Mouse (Mus musculus): Measurements from ENCODE around the gene BC051142. TPM values are rescaled to one million over a fixed set of nuclear protein-coding genes. Genes with fewer than 3 reads are reported as not detected.
A peak's percentile ranks its signal among the peaks of the same experiment; 100 is the strongest.

BC051142 gene
- polyA plus RNA-seq (2012), result not detected in 2 replicates

DNA sequence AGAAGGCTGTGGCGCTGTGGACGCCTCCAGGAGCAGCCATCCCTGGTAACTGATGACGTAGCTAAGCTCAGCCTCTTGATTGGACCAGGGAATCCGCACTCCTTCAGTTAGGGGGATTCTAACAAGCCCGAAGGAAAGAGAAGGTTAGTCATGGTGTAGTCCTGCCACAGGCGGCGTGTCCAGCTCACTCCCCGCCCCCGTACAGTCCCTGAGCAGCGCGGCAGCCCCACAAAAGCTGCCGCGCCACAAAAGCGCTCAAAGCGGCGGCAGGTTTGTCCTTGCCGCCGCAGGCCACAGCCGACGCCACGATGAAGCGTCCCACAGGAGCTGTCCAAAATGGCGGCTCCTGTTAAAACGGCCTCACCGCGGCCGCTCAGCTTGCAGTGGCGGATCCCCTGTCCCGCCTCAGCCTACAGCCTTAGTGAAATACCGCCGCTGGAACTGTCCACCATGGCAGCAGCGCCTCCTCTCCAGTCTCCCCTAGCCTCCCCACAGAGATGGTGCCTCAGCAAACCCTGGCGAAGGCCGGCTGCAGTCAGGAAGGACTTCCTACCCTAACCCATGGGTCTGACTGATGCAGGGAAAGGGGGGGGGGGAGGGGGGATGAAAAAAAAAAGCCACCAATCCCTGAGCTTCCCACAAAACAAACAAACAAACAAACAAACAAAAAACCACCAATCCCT, at the start of gene BC051142:
BC051142 (plus strand) TSS at position 110 of the 683 bp plus-strand sequence.
- peaks cover 24% of the 10 kb centered on the region for H3K27me3 ChIP-seq (ENCODE audit: control insufficient read depth)
- no peak for TF ChIP-seq GATA1 (IDR thresholded peaks at IDR 0.05; ENCODE audit: low read length)
- no peak for TF ChIP-seq TAL1 (IDR thresholded peaks at IDR 0.05; ENCODE audit: low read length)
- H3K4me3 ChIP-seq (replicated peaks), result peak within 1 kb of the TSS; percentile 51
- no peaks in the 10 kb centered on the region for H3K9me3 ChIP-seq (ENCODE audit: control insufficient read depth, low read length)
- peaks cover 8% of the 10 kb centered on the region for H3K4me1 ChIP-seq (ENCODE audit: control insufficient read depth)
- H3K36me3 ChIP-seq (ENCODE audit: control insufficient read depth), result no peaks in the 10 kb centered on the region

DNA sequence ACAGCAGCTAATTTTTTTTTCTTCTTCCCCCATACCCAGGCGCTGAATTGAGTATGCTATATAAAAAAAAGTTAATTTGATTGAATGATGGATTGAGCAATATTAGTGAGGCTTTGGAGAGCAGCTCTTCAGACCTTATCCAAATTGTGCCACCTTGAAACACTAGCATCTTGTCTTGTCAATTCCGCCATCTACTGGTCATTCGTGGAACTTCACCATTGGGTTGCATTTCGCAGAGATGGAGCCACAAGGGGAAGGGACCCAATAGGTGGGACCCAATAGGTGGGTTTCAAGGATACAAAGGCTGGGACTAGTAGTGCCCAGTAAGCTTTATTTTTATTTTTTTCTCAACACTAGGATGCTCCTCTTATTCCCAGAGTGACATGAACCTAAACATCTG, 49.2 kb upstream of the BC051142 start:
- Histone ChIP-seq H3K9me3 (ENCODE audit: control insufficient read depth, low read length) (no peaks in the 10 kb centered on the region), H3K4me3 (replicated peaks) (no peak overlapping the region), H3K36me3 (ENCODE audit: control insufficient read depth) (no peaks in the 10 kb centered on the region), H3K4me1 (ENCODE audit: control insufficient read depth) (no peaks in the 10 kb centered on the region), H3K27me3 (ENCODE audit: control insufficient read depth) (no peaks in the 10 kb centered on the region)
- TF ChIP-seq GATA1 (IDR thresholded peaks at IDR 0.05; ENCODE audit: low read length) (no peak), TAL1 (IDR thresholded peaks at IDR 0.05; ENCODE audit: low read length) (no peak)

DNA sequence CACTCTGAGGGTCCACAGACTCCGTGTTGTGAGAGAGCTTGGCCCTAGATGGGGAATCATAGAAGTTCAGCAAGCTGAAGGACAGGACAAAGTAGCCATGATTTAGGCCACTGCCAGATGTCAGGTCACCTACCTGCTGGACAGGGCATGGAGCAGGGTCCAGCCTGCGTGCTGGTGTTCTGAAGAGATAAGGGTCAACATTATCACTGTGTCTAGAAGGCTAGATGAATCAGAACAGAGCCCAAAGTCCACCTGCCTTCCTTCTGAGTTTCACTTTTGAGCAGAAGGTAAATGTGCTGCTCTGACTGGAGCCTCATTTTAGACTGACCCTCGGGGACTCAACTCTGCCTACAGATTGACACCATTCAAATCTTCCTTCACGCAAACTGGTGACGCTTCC, 44.1 kb upstream of the BC051142 start, which contains the start of gene Btnl2:
Btnl2 (plus strand) TSS at position 284 of the 400 bp plus-strand sequence.
- no peaks in the 10 kb centered on the region for H3K36me3 ChIP-seq (ENCODE audit: control insufficient read depth)
- H3K27me3 ChIP-seq (ENCODE audit: control insufficient read depth), result no peaks in the 10 kb centered on the region
- H3K4me3 ChIP-seq (replicated peaks), result no peak within 1 kb of the TSS
- no peaks in the 10 kb centered on the region for H3K4me1 ChIP-seq (ENCODE audit: control insufficient read depth)
- H3K9me3 ChIP-seq (ENCODE audit: control insufficient read depth, low read length), result no peaks in the 10 kb centered on the region
- TF ChIP-seq TAL1 (IDR thresholded peaks at IDR 0.05; ENCODE audit: low read length), result no peak
- TF ChIP-seq GATA1 (IDR thresholded peaks at IDR 0.05; ENCODE audit: low read length), result no peak

DNA sequence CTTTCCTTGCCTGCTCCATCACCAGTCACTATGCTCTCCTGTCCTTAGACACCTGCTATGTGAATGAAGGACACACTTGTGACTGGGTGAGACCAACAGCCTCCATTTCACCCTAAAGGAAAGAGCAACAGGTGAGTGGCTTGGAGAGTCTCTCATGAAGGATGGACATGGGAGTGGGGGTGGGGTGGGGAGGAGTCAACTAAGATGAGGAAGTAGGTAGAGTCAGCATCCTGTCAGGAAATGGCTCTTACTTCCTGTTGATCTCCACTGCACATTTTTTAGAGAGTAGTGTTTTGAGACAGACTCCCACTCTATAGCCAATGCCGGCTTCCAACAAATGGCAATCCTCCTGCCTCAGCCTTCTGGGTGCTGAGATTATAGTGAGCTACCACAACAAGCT, 43.7 kb upstream of the BC051142 start:
- no peaks in the 10 kb centered on the region for H3K4me1 ChIP-seq (ENCODE audit: control insufficient read depth)
- no peak overlapping the region for H3K4me3 ChIP-seq (replicated peaks)
- no peaks in the 10 kb centered on the region for H3K36me3 ChIP-seq (ENCODE audit: control insufficient read depth)
- H3K9me3 ChIP-seq (ENCODE audit: control insufficient read depth, low read length), result no peaks in the 10 kb centered on the region
- H3K27me3 ChIP-seq (ENCODE audit: control insufficient read depth), result no peaks in the 10 kb centered on the region
- no peak for TF ChIP-seq GATA1 (IDR thresholded peaks at IDR 0.05; ENCODE audit: low read length)
- TF ChIP-seq TAL1 (IDR thresholded peaks at IDR 0.05; ENCODE audit: low read length), result no peak

DNA sequence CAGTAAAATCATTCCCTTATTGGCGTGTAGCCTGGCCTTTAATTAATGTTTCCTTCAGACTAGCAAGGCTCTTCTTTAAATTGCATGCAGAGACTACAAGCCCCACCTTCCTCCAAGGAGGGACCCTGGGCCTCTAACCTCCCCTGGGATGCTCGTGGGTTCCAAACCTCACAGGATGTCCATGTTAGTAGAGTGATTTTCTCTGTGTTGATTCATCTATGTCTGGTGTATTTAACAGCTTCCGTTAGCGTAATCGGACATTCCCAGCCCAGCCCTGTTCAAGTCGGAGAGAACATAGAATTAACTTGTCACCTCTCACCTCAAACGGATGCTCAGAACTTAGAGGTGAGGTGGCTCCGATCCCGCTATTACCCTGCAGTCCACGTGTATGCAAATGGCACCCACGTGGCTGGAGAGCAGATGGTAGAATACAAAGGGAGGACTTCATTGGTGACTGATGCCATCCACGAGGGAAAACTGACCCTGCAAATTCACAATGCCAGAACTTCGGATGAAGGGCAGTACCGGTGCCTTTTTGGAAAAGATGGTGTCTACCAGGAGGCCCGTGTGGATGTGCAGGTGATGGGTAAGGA, 35.6 kb upstream of the BC051142 start:
- Histone ChIP-seq H3K27me3 (ENCODE audit: control insufficient read depth) (no peaks in the 10 kb centered on the region; the same call in 1 of the 2 replicates), H3K36me3 (ENCODE audit: control insufficient read depth) (no peaks in the 10 kb centered on the region), H3K4me1 (ENCODE audit: control insufficient read depth) (no peaks in the 10 kb centered on the region), H3K4me3 (replicated peaks) (no peak overlapping the region), H3K9me3 (ENCODE audit: control insufficient read depth, low read length) (no peaks in the 10 kb centered on the region)
- TF ChIP-seq TAL1 (IDR thresholded peaks at IDR 0.05; ENCODE audit: low read length) (no peak), GATA1 (IDR thresholded peaks at IDR 0.05; ENCODE audit: low read length) (no peak)

DNA sequence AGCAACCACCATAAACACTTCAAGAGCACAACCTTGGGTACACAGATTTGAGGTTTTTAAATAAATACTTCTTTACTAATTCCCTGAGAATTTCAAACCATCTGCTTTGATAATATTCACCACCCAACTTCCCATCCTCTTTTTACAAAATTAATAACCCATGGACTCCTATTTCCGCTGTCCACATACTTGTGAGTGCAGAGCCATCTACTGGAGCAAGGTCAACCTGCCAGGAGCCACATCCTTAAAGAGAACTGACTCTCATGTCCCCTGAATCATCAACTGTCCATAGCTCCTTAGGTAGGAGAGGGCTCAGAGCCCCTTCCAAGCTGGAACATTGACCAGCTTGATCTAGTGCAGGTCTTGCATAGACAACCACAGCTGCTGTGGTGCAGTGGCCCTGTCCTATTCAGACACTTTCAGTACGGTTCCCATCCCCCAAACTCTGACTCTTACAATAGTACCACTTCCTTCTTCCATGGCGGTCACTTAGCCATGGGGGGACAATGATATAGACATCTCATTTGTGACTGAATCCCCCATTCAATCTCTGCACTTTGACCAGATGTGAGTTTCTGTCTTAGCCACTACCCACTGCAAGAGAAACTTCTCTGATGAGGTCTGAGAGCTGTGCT, 34.8 kb upstream of the BC051142 start:
- Histone ChIP-seq H3K27me3 (ENCODE audit: control insufficient read depth) (no peaks in the 10 kb centered on the region; the same call in 1 of the 2 replicates), H3K4me1 (ENCODE audit: control insufficient read depth) (no peaks in the 10 kb centered on the region), H3K4me3 (replicated peaks) (no peak overlapping the region), H3K36me3 (ENCODE audit: control insufficient read depth) (no peaks in the 10 kb centered on the region), H3K9me3 (ENCODE audit: control insufficient read depth, low read length) (no peaks in the 10 kb centered on the region)
- TF ChIP-seq TAL1 (IDR thresholded peaks at IDR 0.05; ENCODE audit: low read length) (no peak), GATA1 (IDR thresholded peaks at IDR 0.05; ENCODE audit: low read length) (no peak)

DNA sequence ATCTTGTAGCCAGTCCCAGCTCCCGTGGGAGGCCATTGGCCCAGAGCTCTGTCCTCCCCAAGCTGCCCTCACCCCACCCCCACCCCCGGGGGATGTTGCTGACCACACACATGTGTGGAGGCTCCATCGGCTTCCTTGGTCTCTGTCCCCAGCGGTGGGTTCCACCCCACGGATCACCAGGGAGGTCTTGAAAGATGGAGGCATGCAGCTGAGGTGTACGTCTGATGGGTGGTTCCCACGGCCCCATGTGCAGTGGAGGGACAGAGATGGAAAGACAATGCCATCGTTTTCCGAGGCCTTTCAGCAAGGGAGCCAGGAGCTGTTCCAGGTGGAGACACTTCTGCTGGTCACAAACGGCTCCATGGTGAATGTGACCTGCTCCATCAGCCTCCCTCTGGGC, 33.6 kb upstream of the BC051142 start:
- H3K4me1 ChIP-seq (ENCODE audit: control insufficient read depth), result no peaks in the 10 kb centered on the region
- no peak for TF ChIP-seq GATA1 (IDR thresholded peaks at IDR 0.05; ENCODE audit: low read length)
- no peak for TF ChIP-seq TAL1 (IDR thresholded peaks at IDR 0.05; ENCODE audit: low read length)
- no peaks in the 10 kb centered on the region; the same call in 1 of the 2 replicates for H3K27me3 ChIP-seq (ENCODE audit: control insufficient read depth)
- H3K4me3 ChIP-seq (replicated peaks), result no peak overlapping the region
- no peaks in the 10 kb centered on the region for H3K9me3 ChIP-seq (ENCODE audit: control insufficient read depth, low read length)
- H3K36me3 ChIP-seq (ENCODE audit: control insufficient read depth), result no peaks in the 10 kb centered on the region

DNA sequence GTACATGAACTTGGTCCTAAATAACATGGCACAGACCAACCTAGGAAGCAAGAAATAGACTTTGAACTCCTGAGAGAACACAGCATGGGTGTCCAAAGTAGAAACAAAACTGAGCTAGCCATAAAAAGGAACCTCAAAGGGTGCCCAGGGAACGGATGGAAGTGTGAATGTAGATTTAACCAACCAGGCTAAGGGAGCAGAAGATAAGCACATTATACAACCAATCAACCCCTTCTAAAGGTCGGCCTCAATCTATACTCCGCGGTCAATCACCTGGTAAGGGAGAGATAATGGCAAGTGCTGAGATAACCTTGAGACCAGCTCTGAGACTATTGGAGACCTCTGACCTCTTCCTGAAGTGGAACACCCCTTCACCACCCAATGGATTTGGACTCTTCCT, 28.1 kb upstream of the BC051142 start:
- Histone ChIP-seq H3K27me3 (ENCODE audit: control insufficient read depth) (peaks cover 2% of the 10 kb centered on the region; the same call in 1 of the 2 replicates), H3K4me3 (replicated peaks) (no peak overlapping the region), H3K36me3 (ENCODE audit: control insufficient read depth) (no peaks in the 10 kb centered on the region), H3K9me3 (ENCODE audit: control insufficient read depth, low read length) (no peaks in the 10 kb centered on the region), H3K4me1 (ENCODE audit: control insufficient read depth) (no peaks in the 10 kb centered on the region)
- TF ChIP-seq GATA1 (IDR thresholded peaks at IDR 0.05; ENCODE audit: low read length), result no peak
- no peak for TF ChIP-seq TAL1 (IDR thresholded peaks at IDR 0.05; ENCODE audit: low read length)

DNA sequence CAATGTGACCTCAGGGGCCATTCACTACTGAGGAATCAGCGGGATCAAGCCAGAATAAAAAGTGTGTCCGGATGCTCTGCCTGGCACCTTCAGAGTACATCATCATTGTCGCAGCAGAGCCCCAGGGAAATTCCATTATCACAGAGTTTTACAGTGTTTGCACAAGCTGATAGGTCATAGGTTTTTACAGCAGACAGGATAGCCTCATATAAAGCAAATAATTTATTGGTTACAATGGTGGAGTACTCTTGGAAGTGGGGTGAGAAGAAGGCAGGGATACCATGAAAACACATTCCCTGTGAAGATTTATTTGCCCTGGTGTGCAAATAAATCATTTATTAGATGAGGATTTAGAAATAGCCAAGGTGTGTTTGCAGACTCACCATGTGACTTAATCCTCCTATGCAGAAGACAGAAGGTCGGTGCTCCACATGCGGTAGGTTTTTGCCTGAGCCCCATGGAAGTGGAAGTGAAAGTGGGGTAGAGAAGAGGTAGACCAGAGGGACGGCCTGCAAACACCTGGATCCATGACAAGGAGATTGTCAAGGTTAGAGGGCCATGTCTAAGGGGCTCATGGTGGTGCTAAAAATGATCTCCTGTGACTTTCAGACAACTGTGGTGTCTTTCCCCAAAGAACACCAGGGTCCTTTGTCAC, 25.4 kb upstream of the BC051142 start:
- Histone ChIP-seq H3K27me3 (ENCODE audit: control insufficient read depth) (peaks cover 2% of the 10 kb centered on the region; the same call in 1 of the 2 replicates), H3K4me3 (replicated peaks) (no peak overlapping the region), H3K36me3 (ENCODE audit: control insufficient read depth) (no peaks in the 10 kb centered on the region), H3K4me1 (ENCODE audit: control insufficient read depth) (no peaks in the 10 kb centered on the region), H3K9me3 (ENCODE audit: control insufficient read depth, low read length) (no peaks in the 10 kb centered on the region)
- TF ChIP-seq TAL1 (IDR thresholded peaks at IDR 0.05; ENCODE audit: low read length) (no peak), GATA1 (IDR thresholded peaks at IDR 0.05; ENCODE audit: low read length) (no peak)

Data from erythroblast, embryonic 14.5 days (primary cell).